Mouse (Mus musculus): ENCODE measurements around the gene Pde2a.
"Not testable (repeated sequence)": the region's sequence is repeated elsewhere in the genome, so short reads cannot be mapped to it uniquely, and the experiment has no call there.

Pde2a gene

GRCm38 (mm10) chr7:101526484-101526883 is 105.0 kb downstream of the Pde2a start:
- no peak for DNase-seq

GRCm38 (mm10) chr7:101534428-101534827 is 112.9 kb downstream of the Pde2a start:
- no peak for DNase-seq

GRCm38 (mm10) chr7:101535102-101535501 is 113.6 kb downstream of the Pde2a start:
- DNase-seq = no peak

- no peak for DNase-seq
These were observed 114.0 kb downstream of the Pde2a start for GRCm38 (mm10) chr7:101535517-101535916.

GRCm38 (mm10) chr7:101537541-101537940 is 116.0 kb downstream of the Pde2a start:
- peak; percentile 13 for DNase-seq

GRCm38 (mm10) chr7:101538141-101538933 is 116.8 kb downstream of the Pde2a start:
- peak; percentile 54 for DNase-seq

- no peak for DNase-seq
These were observed 118.3 kb downstream of the Pde2a start for GRCm38 (mm10) chr7:101539774-101540173.

- DNase-seq = no peak
These were observed 119.2 kb downstream of the Pde2a start for GRCm38 (mm10) chr7:101540684-101541083.

GRCm38 (mm10) chr7:101541132-101541531 is 119.6 kb downstream of the Pde2a start:
- DNase-seq = peak; percentile 74

GRCm38 (mm10) chr7:101541734-101542133 is 120.2 kb downstream of the Pde2a start:
- DNase-seq = no peak

- no peak for DNase-seq
These were observed 126.2 kb downstream of the Pde2a start for GRCm38 (mm10) chr7:101547651-101548050.

GRCm38 (mm10) chr7:101549266-101549665 is 127.8 kb downstream of the Pde2a start:
- DNase-seq = no peak

GRCm38 (mm10) chr7:101550686-101551485 is 129.4 kb downstream of the Pde2a start:
- DNase-seq = peak; percentile 33

GRCm38 (mm10) chr7:101551530-101551929 is 130.0 kb downstream of the Pde2a start:
- DNase-seq = no peak

- DNase-seq = not testable (repeated sequence)
These were observed 134.0 kb downstream of the Pde2a start for GRCm38 (mm10) chr7:101555473-101555872.

GRCm38 (mm10) chr7:101557391-101557790 is 135.9 kb downstream of the Pde2a start:
- no peak for DNase-seq

- not testable (repeated sequence) for DNase-seq
These were observed 137.9 kb downstream of the Pde2a start for GRCm38 (mm10) chr7:101559393-101559792.

Measured in thymus, postnatal 14 days (tissue).